Mouse (Mus musculus): ENCODE data around the gene Gm2042.
"Not testable (repeated sequence)": the region's sequence is repeated elsewhere in the genome, so short reads cannot be mapped to it uniquely, and the experiment has no call there.

The Gm2042 gene

DNA sequence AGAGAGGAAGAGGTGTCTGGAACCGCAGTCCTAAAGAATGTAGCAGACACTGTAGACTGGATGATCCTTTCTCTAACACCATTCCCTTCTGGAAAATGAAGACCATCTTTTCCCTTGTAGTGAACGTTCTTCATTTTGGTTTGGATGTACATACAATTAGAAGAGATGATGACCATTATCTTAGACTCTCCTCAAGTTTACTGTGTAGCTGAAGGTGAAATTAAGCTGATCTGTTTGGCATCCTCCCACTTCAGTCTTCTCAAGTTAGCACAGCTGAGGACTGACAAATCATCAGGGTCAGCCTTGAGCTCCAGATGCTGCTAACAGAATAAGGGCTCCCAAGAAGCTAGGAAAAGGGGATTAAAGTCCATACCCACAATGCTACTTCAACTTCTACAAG is at the start of gene Gm2042:
Gm2042 (plus strand) TSS at position 301 of the 400 bp plus-strand sequence.
- DNase-seq (ENCODE audit: low read depth, low spot score), result not testable (repeated sequence)

DNA sequence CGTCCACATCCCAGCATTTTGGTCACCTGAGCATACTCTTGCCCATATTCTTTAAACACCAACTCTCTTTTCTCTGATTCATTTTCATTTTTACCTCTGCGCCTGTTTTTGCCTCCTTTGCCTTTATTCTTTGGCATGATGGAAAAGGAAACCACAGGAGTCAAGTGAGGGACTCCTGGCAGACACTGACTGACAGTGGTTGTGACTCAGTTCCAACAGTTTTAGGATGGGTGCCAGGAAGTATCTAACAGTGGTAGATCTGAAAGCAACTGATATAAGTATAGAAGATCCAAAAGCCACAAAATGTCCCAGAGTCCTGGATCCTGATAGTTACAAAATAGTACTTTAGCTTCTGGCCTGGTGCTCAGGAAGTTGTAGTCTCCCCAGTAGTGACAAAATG is 34.2 kb upstream of the Gm2042 start, which contains the start of gene Gm2035:
Gm2035 (minus strand) TSS at position 137 of the 400 bp plus-strand sequence.
- not testable (repeated sequence) for DNase-seq (ENCODE audit: low read depth, low spot score)

DNA sequence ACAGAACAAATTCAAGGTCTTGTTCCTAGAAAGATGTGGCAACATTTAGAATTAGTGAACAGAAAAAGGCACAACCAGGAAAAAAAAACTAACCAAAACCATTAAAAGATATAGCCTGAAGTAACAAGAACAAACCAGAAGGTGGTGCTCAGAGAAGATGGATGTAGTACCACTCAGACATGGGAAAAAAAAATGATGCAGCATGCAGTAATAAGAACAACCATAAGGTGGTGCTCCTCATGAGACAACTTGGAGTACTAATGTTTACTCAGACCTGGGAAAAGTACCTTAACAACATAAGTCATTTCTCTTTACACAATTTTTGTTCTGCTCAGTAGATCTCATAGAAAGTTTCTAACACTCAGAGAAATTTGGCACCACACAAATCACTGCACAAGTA is 30.1 kb downstream of the Gm2042 start:
- not testable (repeated sequence) for DNase-seq (ENCODE audit: low read depth, low spot score)

GRCm38 (mm10) chr12:88004118-88004517 is 50.2 kb downstream of the Gm2042 start:
- not testable (repeated sequence) for DNase-seq (ENCODE audit: low read depth, low spot score)

Data from mesoderm, embryonic 11.5 days (tissue).